Mouse (Mus musculus) brain, embryonic 18.5 days (tissue): ENCODE results near the gene Gad1.
"Not testable (repeated sequence)": the region's sequence is repeated elsewhere in the genome, so short reads cannot be mapped to it uniquely, and the experiment has no call there.

Experiments used
- DNase-seq: peaks from one replicate; pipeline ENCODE4 v3.0.0-alpha.2; 2012; ENCODE audit warnings: low read depth, low spot score

The Gad1 gene

GRCm38 (mm10) chr2:70552772-70553171 is at the start of gene Gad1:
TSS of gene Gad1 (plus strand) at chr2:70553072.
- no peak for DNase-seq

GRCm38 (mm10) chr2:70503436-70503835 is 49.4 kb upstream of the Gad1 start:
- DNase-seq, result no peak

- no peak for DNase-seq
Observed at GRCm38 (mm10) chr2:70505229-70505628, 47.6 kb upstream of the Gad1 start.

- DNase-seq, result no peak
Observed at GRCm38 (mm10) chr2:70505896-70506295, 47.0 kb upstream of the Gad1 start.

- DNase-seq, result no peak
Observed at GRCm38 (mm10) chr2:70506372-70506771, 46.5 kb upstream of the Gad1 start.

- no peak for DNase-seq
Observed at GRCm38 (mm10) chr2:70508496-70508895, 44.4 kb upstream of the Gad1 start, which contains the start of gene Erich2. TSS of gene Erich2 (plus strand) at chr2:70508819.

GRCm38 (mm10) chr2:70509021-70509632 is 43.7 kb upstream of the Gad1 start:
- peak; percentile 42 for DNase-seq

GRCm38 (mm10) chr2:70538283-70538682 is 14.6 kb upstream of the Gad1 start:
- DNase-seq, result not testable (repeated sequence)

GRCm38 (mm10) chr2:70550671-70551070 is 2.2 kb upstream of the Gad1 start:
- no peak for DNase-seq

- no peak for DNase-seq
Observed at GRCm38 (mm10) chr2:70551446-70551845, 1.4 kb upstream of the Gad1 start.

- no peak for DNase-seq
Observed at GRCm38 (mm10) chr2:70552067-70552598, 739 bp upstream of the Gad1 start.

GRCm38 (mm10) chr2:70553826-70554225 is 954 bp downstream of the Gad1 start:
- no peak for DNase-seq

- DNase-seq, result peak; percentile 87
Observed at GRCm38 (mm10) chr2:70558112-70558842, 5.4 kb downstream of the Gad1 start.

- DNase-seq, result no peak
Observed at GRCm38 (mm10) chr2:70558843-70559451, 6.1 kb downstream of the Gad1 start.

- DNase-seq, result no peak
Observed at GRCm38 (mm10) chr2:70559520-70559919, 6.6 kb downstream of the Gad1 start.

GRCm38 (mm10) chr2:70561077-70561795 is 8.4 kb downstream of the Gad1 start:
- no peak for DNase-seq

GRCm38 (mm10) chr2:70562011-70562491 is 9.2 kb downstream of the Gad1 start:
- no peak for DNase-seq

GRCm38 (mm10) chr2:70562611-70562980 is 9.7 kb downstream of the Gad1 start:
- DNase-seq, result no peak

- DNase-seq, result no peak
Observed at GRCm38 (mm10) chr2:70562981-70563671, 10.3 kb downstream of the Gad1 start.

GRCm38 (mm10) chr2:70563721-70564645 is 11.1 kb downstream of the Gad1 start:
- no peak for DNase-seq
